Mouse (Mus musculus) ZHBTc4 (cell line): ENCODE measurements around the gene Gpm6b.

Experiments used
- DNase-seq: peaks from one replicate; pipeline ENCODE4 v3.0.0-alpha.2; 2011; ENCODE audit warnings: low read depth, low spot score

The Gpm6b gene

GRCm38 (mm10) chrX:166304355-166304754 lies 65.6 kb downstream of the Gpm6b start:
- no peak for DNase-seq

- DNase-seq = no peak
Observed at GRCm38 (mm10) chrX:166307437-166308222, 68.9 kb downstream of the Gpm6b start.

- no peak for DNase-seq
Observed at GRCm38 (mm10) chrX:166308798-166309197, 70.1 kb downstream of the Gpm6b start.

- DNase-seq = no peak
Observed at GRCm38 (mm10) chrX:166315251-166315650, 76.5 kb downstream of the Gpm6b start.

GRCm38 (mm10) chrX:166316552-166317375 lies 78.1 kb downstream of the Gpm6b start:
- DNase-seq = no peak

GRCm38 (mm10) chrX:166317376-166317679 lies 78.6 kb downstream of the Gpm6b start:
- no peak for DNase-seq

GRCm38 (mm10) chrX:166323226-166323625 lies 84.5 kb downstream of the Gpm6b start:
- no peak for DNase-seq

- DNase-seq = no peak
Observed at GRCm38 (mm10) chrX:166327621-166328020, 88.9 kb downstream of the Gpm6b start.

- DNase-seq = no peak
Observed at GRCm38 (mm10) chrX:166328219-166328901, 89.6 kb downstream of the Gpm6b start.

- DNase-seq = no peak
Observed at GRCm38 (mm10) chrX:166328904-166329451, 90.3 kb downstream of the Gpm6b start.

GRCm38 (mm10) chrX:166334516-166335136 lies 95.9 kb downstream of the Gpm6b start:
- no peak for DNase-seq

GRCm38 (mm10) chrX:166338353-166338752 lies 99.6 kb downstream of the Gpm6b start:
- no peak for DNase-seq

GRCm38 (mm10) chrX:166338784-166339520 lies 100.2 kb downstream of the Gpm6b start:
- DNase-seq = no peak

- no peak for DNase-seq
Observed at GRCm38 (mm10) chrX:166339911-166340310, 101.2 kb downstream of the Gpm6b start.

GRCm38 (mm10) chrX:166341795-166342194 lies 103.1 kb downstream of the Gpm6b start:
- no peak for DNase-seq

- no peak for DNase-seq
Observed at GRCm38 (mm10) chrX:166344228-166345015, 105.7 kb downstream of the Gpm6b start.

- DNase-seq = no peak
Observed at GRCm38 (mm10) chrX:166348086-166348485, 109.4 kb downstream of the Gpm6b start.

GRCm38 (mm10) chrX:166348634-166349033 lies 109.9 kb downstream of the Gpm6b start:
- DNase-seq = no peak

- DNase-seq = peak; percentile 60
Observed at GRCm38 (mm10) chrX:166351790-166352189, 113.1 kb downstream of the Gpm6b start.

GRCm38 (mm10) chrX:166353412-166353811 lies 114.7 kb downstream of the Gpm6b start:
- DNase-seq = no peak
